Mouse (Mus musculus): Measurements from ENCODE around the gene Tspan8. TPM values are rescaled to one million over a fixed set of nuclear protein-coding genes. Genes with fewer than 3 reads are reported as not detected.

The Tspan8 gene
- polyA plus RNA-seq (2012; rRNA removed): 1.4 and 3.4 TPM in 2 replicates

GRCm38 (mm10) chr10:115816511-115816910 lies at the start of gene Tspan8:
Gene Tspan8 (plus strand): TSS chr10:115816832.

Other genes with a start within 250 kb of the Tspan8 start
- not detected in 2 replicates for gene A930009A15Rik, start 246.8 kb upstream of the Tspan8 start, polyA plus RNA-seq (2012; rRNA removed)
- 29.6 and 63.9 TPM in 2 replicates for gene Lgr5, start 229.1 kb upstream of the Tspan8 start, polyA plus RNA-seq (2012; rRNA removed)
- gene Ptprr, start 201.4 kb downstream of the Tspan8 start, polyA plus RNA-seq (2012; rRNA removed): 1.7 and 3.4 TPM in 2 replicates

Data from ovary, adult 2 months (tissue).